Mouse (Mus musculus) G1E (cell line): Measurements from ENCODE around the gene Ap1g1. TPM values are rescaled to one million over a fixed set of nuclear protein-coding genes. Genes with fewer than 3 reads are reported as not detected.

Source experiments
- ATAC-seq: 2 replicates; pipeline ENCODE4 v1.8.0; 2016; ENCODE audit warnings: mild to moderate bottlenecking; ENCODE audit not compliant: insufficient number of reproducible peaks, poor library complexity, low FRiP score, severe bottlenecking; ENCODE audit errors: extremely low read depth
- DNase-seq: peaks from one replicate; pipeline ENCODE4 v3.0.0; 2012; ENCODE audit warnings: low spot score
- H3K27me3 ChIP-seq: 2 replicates; pipeline ENCODE4 v1.6.1; 2012; ENCODE audit warnings: mild to moderate bottlenecking, low read length, inconsistent platforms; ENCODE audit not compliant: insufficient read depth
- H3K36me3 ChIP-seq: replicated peaks from 2 replicates; pipeline ENCODE3; 2012; ENCODE audit warnings: mild to moderate bottlenecking, inconsistent platforms
- H3K4me1 ChIP-seq: 2 replicates; pipeline ENCODE4 v1.6.1; 2012; ENCODE audit warnings: low read depth, low read length, inconsistent platforms, mixed read lengths; ENCODE audit not compliant: insufficient read depth
- H3K4me3 ChIP-seq: 2 replicates; pipeline ENCODE4 v1.5.1; 2012; ENCODE audit warnings: low read depth, mild to moderate bottlenecking, inconsistent platforms, low read length, moderate library complexity, mixed read lengths
- H3K9me3 ChIP-seq: replicated peaks from 2 replicates; pipeline ENCODE4 v1.6.1; 2012; ENCODE audit warnings: inconsistent platforms
- CTCF ChIP-seq: IDR thresholded peaks from 2 replicates; pipeline ENCODE4 v1.5.1; 2012; ENCODE audit warnings: low read depth, low read length, inconsistent platforms, mixed read lengths
- GATA1 ChIP-seq: IDR thresholded peaks from 2 replicates; pipeline ENCODE4 v1.6.1; 2012; ENCODE audit warnings: borderline replicate concordance, low read length, inconsistent platforms, mixed read lengths
- GATA2 ChIP-seq: IDR thresholded peaks from 2 replicates; pipeline ENCODE4 v1.6.1; 2012; ENCODE audit warnings: low read depth, low read length, inconsistent platforms, borderline replicate concordance
- POLR2AphosphoS5 ChIP-seq: IDR thresholded peaks from 2 replicates; pipeline ENCODE4 v1.6.1; 2012; ENCODE audit warnings: low read depth, low read length, inconsistent platforms; ENCODE audit not compliant: insufficient replicate concordance
- TAL1 ChIP-seq: conservative IDR thresholded peaks from 2 replicates; pipeline ENCODE4 v1.6.1; 2012; ENCODE audit warnings: low read depth, low read length, inconsistent platforms, mixed read lengths
- polyA plus RNA-seq: library from polyadenylated mRNA; stranded (reverse); fragments of >175 nt; gene quantifications from 2 replicates; pipeline ENCODE4 v1.2.3, GENCODE M21; 2012
- total RNA-seq, 2 experiments: library from RNA; stranded (forward) in 1 of 2; stranded (reverse) in 1 of 2; fragments of 200-1000 nt in 1 of 2; fragments of >200 nt in 1 of 2; fragmentation: Nextera tagmentation in 1 of 2; gene quantifications; 2 replicates each; pipeline ENCODE4 v1.2.3; 2014 to 2017

Ap1g1 gene
- total and polyA plus RNA-seq, 3 experiments = 73.7 to 114 (median 87.5) TPM

- no peaks in the 10 kb centered on the region for H3K4me1 ChIP-seq
- no peak for DNase-seq
- no peak for ATAC-seq
- no peaks in the 10 kb centered on the region for H3K9me3 ChIP-seq
- H3K4me3 ChIP-seq = no peak overlapping the region
- H3K27me3 ChIP-seq = no peaks in the 10 kb centered on the region
- TF ChIP-seq CTCF (no peak), GATA1 (no peak), TAL1 (no peak), GATA2 (no peak), POLR2AphosphoS5 (no peak)
- H3K36me3 ChIP-seq = peaks cover 44% of the 10 kb centered on the region
Measured at GRCm38 (mm10) chr8:109803211-109803610, 24.9 kb downstream of the Ap1g1 start.

- Histone ChIP-seq H3K9me3 (no peaks in the 10 kb centered on the region), H3K36me3 (peaks cover 47% of the 10 kb centered on the region), H3K4me1 (no peaks in the 10 kb centered on the region), H3K4me3 (no peak overlapping the region), H3K27me3 (no peaks in the 10 kb centered on the region)
- TF ChIP-seq TAL1 (no peak), GATA1 (no peak), CTCF (no peak), POLR2AphosphoS5 (no peak), GATA2 (no peak)
- no peak for ATAC-seq
- DNase-seq = no peak
Measured at GRCm38 (mm10) chr8:109803801-109804200, 25.4 kb downstream of the Ap1g1 start.

- no peak for TF ChIP-seq GATA2
- TF ChIP-seq TAL1 = no peak
- no peak for TF ChIP-seq CTCF
- TF ChIP-seq GATA1 = no peak
- TF ChIP-seq POLR2AphosphoS5 = no peak
- Histone ChIP-seq H3K9me3 (no peaks in the 10 kb centered on the region), H3K4me1 (no peaks in the 10 kb centered on the region), H3K36me3 (peaks cover 53% of the 10 kb centered on the region), H3K4me3 (no peak overlapping the region), H3K27me3 (no peaks in the 10 kb centered on the region)
- DNase-seq (no peak), ATAC-seq (no peak)
Measured at GRCm38 (mm10) chr8:109806522-109806921, 28.2 kb downstream of the Ap1g1 start.

GRCm38 (mm10) chr8:109807401-109808119, 29.2 kb downstream of the Ap1g1 start:
- TF ChIP-seq GATA1 (no peak), CTCF (no peak), TAL1 (no peak), GATA2 (no peak), POLR2AphosphoS5 (no peak)
- Histone ChIP-seq H3K27me3 (no peaks in the 10 kb centered on the region), H3K4me1 (no peaks in the 10 kb centered on the region), H3K9me3 (no peaks in the 10 kb centered on the region), H3K4me3 (no peak overlapping the region), H3K36me3 (peaks cover 55% of the 10 kb centered on the region)
- DNase-seq (no peak), ATAC-seq (no peak)

- no peak for ATAC-seq
- no peak for DNase-seq
- TF ChIP-seq CTCF (no peak), GATA2 (no peak), POLR2AphosphoS5 (no peak), GATA1 (no peak), TAL1 (no peak)
Measured at GRCm38 (mm10) chr8:109808120-109808447, 29.7 kb downstream of the Ap1g1 start.

GRCm38 (mm10) chr8:109810434-109810833, 32.1 kb downstream of the Ap1g1 start:
- ATAC-seq (no peak), DNase-seq (no peak)
- no peak overlapping the region for H3K4me3 ChIP-seq
- peaks cover 55% of the 10 kb centered on the region for H3K36me3 ChIP-seq
- no peak for TF ChIP-seq GATA1
- no peak for TF ChIP-seq CTCF
- TF ChIP-seq POLR2AphosphoS5 = no peak
- TF ChIP-seq TAL1 = no peak
- no peak for TF ChIP-seq GATA2
- H3K9me3 ChIP-seq = no peaks in the 10 kb centered on the region
- no peaks in the 10 kb centered on the region for H3K4me1 ChIP-seq
- H3K27me3 ChIP-seq = no peaks in the 10 kb centered on the region

More at GRCm38 (mm10) chr8:109808120-109808447, 29.7 kb downstream of the Ap1g1 start:
- Histone ChIP-seq H3K9me3 (no peaks in the 10 kb centered on the region), H3K4me1 (no peaks in the 10 kb centered on the region), H3K4me3 (no peak overlapping the region), H3K27me3 (no peaks in the 10 kb centered on the region), H3K36me3 (peaks cover 52% of the 10 kb centered on the region)
